Mouse (Mus musculus): ENCODE data around the gene Fbl.
A peak's percentile ranks its signal among the peaks of the same experiment; 100 is the strongest.

- TF ChIP-seq POLR2A (IDR thresholded peaks at IDR 0.05; ENCODE audit: insufficient read length, low read depth), result peak; percentile 93
- no peak for TF ChIP-seq TCF12 (IDR thresholded peaks at IDR 0.05; ENCODE audit: insufficient read depth, poor library complexity, severe bottlenecking)
- TF ChIP-seq USF1 (IDR thresholded peaks at IDR 0.05; ENCODE audit: low read depth), result peak; percentile 23
- TF ChIP-seq POLR2AphosphoS2 (IDR thresholded peaks at IDR 0.05; ENCODE audit: insufficient read length, low read depth), result peak; percentile 85
These were observed at the start of gene Fbl for GRCm38 (mm10) chr7:28169489-28170422.

Data from myocyte (in vitro differentiated cells).